Mouse (Mus musculus) R1 (cell line): ENCODE measurements at regions not wholly inside any gene's neighbourhood (a gene's known extent, or its start where the extent isn't known, plus 50 kb on each side); places are given as distances from the start of the nearest gene placed in this dataset.
A peak's percentile ranks its signal among the peaks of the same experiment; 100 is the strongest.

Experiments
- DNase-seq: peaks from one replicate; pipeline ENCODE4 v3.0.0-alpha.2; 2018; ENCODE audit warnings: low read depth, low spot score

DNA sequence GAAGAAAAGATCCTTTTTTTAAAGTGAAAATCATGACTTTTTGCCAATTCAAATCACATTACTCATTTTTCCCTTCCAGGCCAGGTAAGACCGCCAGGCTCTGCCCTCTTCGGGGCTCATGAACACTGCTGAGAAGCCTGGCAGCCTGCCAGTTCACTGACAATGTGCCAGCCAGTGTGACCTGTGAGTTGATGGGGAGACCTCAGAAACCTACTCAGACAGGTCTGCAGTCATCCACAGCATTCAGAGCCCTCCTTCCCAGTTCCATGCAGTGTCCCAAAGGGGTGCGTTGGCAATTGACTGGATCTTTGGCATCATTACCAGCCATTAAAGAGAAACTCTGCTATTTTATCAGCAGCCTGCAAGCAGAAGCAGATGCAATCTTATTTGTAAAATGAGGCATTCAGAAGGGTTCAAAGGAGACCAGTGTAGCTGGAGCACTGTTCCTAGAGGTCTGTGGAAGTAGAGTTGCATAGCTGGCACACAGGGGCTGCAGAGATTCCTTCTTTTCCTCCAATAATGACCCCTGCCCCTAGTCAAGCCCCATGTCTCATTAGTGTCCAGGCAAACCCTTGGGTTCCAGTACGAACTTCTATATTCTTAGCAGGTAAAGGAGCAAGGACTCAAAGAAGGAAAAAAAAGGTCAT is 384.4 kb downstream of the Rapgef2 start:
- DNase-seq = no peak

- DNase-seq = peak; percentile 11
These were observed 385.1 kb downstream of the Rapgef2 start for GRCm38 (mm10) chr3:78901016-78901837.

DNA sequence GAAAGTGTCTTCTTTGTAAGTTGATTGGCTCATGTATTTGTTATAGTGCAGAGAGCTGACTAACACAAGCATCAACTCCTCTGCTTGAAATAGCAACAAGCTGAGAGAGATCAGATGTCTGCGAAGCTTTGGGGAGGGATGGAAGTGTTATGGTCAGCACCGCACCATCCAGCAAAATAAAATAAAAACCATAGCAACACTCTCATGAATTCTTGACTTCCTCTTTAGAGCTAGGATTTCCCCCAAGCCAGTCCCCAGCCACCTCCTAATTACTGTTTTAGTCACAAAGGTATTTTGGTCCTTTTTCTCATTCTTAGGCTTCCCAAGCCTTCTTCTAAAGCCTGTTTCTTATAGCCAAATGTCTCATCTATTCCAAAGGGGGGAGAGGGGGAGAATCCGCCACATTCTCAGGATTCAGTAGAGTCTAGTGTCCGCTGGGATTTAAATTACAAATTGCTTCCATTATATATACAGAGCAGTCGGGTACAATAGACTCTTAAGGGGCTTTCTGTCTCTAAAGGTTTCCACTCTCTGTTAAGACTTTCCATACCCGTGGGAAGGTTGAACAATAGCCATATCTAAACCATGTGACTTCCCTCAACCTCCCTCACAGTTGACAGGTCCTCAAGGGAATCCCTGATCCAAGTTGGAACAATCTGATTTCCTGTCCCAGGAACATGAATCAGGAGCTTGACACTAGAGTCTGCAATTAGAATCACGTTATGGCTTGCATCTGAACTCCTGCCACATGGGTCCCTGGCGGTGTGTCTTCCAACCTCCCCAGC is 386.7 kb downstream of the Rapgef2 start:
- no peak for DNase-seq

DNA sequence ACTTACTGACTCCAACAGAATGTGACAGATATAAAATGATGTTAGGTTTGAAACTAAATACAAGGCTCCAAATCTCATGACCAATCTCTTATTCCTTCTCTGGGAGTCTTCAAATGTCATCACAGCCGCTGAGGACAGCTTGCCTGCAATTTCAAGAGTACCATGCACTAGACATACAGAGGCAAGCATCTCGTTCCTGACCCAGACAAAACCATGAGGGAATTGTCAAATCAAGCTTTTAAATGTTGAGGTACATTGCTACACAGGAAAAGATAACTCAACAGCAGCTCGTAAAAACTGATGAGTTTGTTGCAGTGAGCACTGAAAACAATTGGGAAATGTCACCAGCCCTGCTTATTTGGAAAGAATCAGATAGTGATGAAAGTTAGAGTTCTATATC is 397.0 kb downstream of the Rapgef2 start:
- no peak for DNase-seq

DNA sequence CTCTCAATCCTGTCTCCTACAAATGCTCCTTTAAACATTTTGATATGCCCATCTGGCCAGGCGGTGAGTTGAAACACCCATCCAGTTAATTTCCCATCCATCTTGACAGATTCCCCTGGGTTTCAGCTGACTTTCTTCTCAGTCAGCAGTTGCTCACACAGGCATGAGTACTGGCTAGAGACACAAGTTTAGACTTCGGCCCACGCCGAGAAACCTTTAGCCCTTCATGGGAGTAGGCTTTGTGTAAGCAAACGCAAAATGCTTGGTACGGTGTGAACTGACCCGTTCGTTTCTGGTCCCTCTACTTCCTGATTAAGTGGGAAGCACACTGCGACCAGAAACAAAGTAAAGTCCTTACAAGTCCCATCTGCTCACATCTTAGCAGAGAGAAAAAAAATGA is 401.6 kb downstream of the Rapgef2 start:
- DNase-seq = no peak

DNA sequence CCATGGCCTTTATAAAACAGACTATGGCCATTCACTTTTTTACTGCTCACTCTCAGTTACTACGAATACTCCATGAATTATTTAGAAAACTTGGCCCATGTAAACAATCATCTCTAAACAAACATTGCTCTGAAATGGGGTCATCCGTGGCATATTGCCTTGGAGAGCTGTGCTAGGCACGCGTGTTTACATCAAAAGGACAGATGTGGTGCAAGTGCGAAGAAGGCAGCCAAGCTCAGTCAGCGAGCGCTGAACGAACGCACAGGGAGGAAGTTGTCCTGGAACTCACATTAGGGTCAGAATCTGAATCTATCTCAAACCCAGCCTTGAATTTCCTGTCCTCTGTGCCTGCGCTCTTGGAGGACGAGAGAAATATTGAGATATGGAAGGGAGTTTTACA is 402.3 kb downstream of the Rapgef2 start:
- no peak for DNase-seq

DNA sequence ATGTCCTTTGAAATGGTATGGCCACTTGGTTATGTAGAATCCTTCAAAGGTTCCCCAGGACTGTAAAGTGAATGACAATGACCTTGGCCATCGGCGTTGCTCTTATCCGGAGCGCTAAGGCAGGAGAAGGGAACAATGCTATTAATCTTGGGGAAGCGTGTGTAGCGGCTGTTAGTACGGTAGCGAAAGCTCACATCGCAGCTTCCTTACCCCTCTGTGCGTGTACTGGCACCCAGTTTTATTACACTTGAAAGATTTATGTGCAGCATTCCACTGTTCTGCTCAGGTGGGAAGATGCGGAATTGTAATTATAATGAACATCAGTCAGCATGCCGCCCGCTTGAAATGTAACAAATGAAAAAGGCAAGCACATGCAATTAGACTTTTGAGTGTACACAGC is 406.2 kb downstream of the Rapgef2 start:
- peak; percentile 47 for DNase-seq

DNA sequence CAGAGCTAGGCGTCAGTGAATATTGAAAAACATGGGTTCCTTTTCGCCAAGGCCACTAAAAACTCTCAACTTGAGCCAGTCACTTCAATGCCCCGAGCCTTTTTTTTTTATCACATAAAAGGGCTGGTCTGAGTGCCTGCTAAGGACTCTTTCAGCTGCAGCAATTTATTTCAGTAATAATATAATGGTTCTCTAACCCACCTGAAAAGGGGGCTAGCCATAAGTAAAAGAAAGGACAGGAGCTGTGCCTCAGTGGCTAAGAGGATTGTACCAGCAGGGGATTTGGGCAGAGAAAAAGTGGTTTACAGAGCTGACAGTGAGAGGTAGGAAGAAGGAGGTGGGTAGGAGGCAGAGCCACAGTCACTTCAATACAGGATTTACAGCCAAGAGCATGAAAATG is 409.0 kb downstream of the Rapgef2 start:
- no peak for DNase-seq

GRCm38 (mm10) chr3:78866896-78867295 is 419.4 kb downstream of the Rapgef2 start:
- no peak for DNase-seq

DNA sequence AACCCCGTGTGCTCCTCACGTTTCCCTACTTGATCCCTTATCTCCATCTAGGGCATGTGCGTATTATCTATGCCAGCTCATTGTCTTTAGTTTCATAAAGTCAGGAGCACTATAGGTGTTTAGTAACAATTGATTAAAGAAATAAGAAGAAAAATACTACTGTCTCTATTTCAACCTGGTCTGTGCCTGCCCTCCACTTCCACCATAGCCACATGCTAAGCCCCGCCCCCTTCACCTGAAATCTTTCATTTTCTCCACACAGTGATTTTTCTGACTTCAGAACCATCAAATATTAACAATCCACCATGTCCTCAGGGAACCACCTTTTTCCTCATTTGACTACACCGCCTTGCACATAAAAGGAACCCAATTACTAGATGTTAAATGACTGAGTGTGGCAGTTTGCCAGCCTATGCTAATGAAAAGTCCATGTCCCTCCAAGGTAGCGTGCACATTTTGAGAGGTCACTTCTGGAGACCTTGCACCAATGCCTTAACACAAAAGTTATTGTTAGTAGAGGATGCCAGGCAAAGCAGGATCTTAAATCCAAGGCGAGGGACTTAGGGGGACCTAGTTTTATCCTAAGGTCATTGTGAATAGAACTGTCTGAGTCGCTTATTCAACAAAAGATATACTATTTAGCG is 420.1 kb downstream of the Rapgef2 start:
- no peak for DNase-seq

DNA sequence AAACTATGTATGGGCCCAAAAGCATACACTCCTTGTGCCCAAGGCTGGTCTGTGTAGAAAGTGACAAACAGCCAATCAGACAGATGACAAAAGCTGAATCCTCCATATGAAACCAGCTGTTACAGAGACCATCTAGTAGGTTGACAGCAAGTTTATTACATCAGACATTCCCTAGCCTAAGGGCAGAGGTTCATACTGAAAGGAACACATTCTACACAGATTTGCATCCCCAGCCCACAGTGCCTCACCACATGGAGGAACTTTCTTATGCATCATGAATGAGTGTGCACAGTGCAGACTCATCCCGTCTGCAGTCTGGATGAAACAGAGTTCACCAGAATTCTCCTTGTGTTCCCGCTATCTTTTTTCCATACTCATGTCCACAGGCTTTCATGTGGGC is 423.3 kb downstream of the Rapgef2 start:
- DNase-seq = no peak

GRCm38 (mm10) chr3:78846617-78847318 is 439.5 kb downstream of the Rapgef2 start:
- no peak for DNase-seq

DNA sequence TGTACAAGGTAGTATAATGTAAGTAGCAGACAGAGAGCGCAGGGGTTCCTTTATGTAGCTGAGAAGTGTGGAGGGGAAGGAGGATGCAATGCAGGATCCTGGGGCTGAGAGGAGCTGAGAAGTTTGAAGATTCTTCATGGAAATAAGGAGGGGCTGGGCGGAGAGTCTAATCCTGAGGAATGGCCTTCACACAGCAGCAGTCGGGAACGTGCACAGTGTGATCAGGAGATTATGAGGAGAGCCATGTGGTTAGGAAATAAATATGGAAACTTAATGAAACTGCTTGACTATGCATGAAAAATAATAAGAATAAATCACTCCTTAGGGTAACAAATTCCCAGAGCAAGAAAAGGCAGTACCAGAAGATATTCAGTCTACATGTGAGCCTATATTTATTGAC is 445.1 kb downstream of the Rapgef2 start:
- DNase-seq = no peak

DNA sequence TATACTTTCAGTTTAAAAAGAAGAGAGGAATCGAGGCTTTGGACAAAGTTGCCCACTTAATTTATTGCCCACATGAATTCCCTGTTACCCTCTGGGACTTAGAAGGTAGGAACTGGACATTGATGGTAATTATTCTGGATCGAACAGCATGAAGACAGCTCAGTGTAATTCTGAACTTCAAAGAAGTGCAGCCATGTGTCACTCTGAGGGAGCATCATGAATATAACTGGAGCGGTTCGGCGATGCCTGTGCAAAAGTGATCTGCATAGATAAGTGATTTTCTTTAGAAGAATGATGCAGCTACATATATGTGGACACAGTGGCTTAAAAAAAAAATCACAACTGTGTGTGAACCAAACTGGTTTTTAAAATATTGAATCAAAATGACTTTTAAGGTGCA is 449.5 kb downstream of the Rapgef2 start:
- DNase-seq = no peak

DNA sequence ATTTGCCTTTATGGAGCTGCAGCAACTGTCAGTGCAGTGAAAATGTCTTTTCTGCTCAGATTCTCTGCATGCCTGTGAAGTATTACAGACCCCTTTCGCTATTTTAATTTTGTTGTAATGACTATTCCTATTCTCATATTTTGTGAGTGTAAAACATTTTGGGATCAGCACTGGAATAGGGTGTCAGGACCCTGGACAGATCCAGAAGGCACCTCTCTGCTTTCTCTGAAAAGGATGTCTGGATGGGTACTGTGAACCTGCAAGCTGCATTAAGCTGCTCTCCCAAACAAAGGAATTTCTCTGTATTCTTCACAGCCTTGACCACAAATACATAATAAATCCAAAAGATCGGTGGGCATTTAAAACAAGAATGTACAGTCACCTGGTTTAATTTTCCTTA is 460.8 kb downstream of the Rapgef2 start:
- peak; percentile 48 for DNase-seq

DNA sequence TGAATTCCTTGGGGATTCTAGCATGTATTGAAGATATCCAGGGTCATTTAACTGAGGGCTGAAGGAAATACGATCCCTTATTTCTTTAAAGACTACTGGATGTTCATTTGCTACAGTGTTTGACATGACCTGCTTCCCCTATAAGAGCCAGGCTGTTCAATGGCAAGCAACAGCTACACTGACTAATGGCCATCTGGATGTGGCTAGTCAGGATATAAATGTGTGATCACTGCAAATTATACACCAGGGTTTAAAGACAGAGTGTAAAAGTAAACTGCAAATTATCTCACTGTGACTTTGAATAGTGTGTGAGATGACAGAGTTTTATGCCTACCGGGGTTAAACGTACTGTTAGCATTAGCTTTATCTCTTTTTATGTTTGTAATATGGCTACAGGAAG is 473.9 kb downstream of the Rapgef2 start:
- no peak for DNase-seq

- no peak for DNase-seq
These were observed 475.7 kb downstream of the Rapgef2 start for GRCm38 (mm10) chr3:78810431-78811152.

GRCm38 (mm10) chr3:78803176-78803575 is 483.1 kb downstream of the Rapgef2 start:
- DNase-seq = no peak

DNA sequence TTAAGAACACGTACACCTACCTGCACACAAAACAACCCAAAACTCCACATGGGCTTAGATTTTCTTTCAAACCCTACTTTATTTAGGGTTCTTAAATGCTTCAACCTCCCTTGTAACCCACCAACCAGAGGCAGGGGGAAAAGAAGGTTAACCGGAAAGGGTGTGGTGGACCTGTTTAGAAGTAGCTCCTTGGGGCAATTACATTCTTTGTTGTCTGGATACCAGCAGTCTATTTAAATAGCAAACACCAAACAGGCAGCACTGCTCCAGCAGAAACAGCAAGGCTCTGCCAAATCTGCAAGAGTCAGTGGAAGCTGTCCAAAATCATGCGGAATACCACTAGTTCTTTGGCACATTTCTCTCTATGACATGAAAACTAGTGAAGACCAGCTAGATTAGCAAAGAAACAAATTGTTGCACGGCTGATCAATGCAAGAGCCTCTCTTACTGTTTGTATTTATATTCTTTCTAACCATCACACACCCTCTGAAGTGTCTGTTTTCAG is 490.3 kb downstream of the Rapgef2 start:
- peak; percentile 86 for DNase-seq

GRCm38 (mm10) chr3:78792440-78793057 is 493.8 kb downstream of the Rapgef2 start:
- DNase-seq = peak; percentile 40
